Mouse (Mus musculus) subcutaneous adipose tissue, adult 2 months (tissue): Measurements from ENCODE around the gene Gtpbp1. TPM values are rescaled to one million over a fixed set of nuclear protein-coding genes. Genes with fewer than 3 reads are reported as not detected.

Source experiments
- polyA plus RNA-seq: library from polyadenylated mRNA; depleted of rRNA; stranded (reverse); fragments of >200 nt; gene quantifications from 2 replicates; pipeline ENCODE4 v1.2.3, GENCODE M21; 2012; ENCODE audit warnings: low replicate concordance; rRNA removed

The Gtpbp1 gene
- 27.3 and 47.4 TPM in 2 replicates for polyA plus RNA-seq

GRCm38 (mm10) chr15:79690426-79691022 lies at the start of gene Gtpbp1:
Gene Gtpbp1 (plus strand): TSS chr15:79690845.

GRCm38 (mm10) chr15:79658531-79659375 lies 31.9 kb upstream of the Gtpbp1 start, which contains the start of the genes Fam227a and Cby1:
Gene Fam227a (minus strand): TSS chr15:79658956.
Gene Cby1 (plus strand): TSS chr15:79659199.

GRCm38 (mm10) chr15:79670249-79670971 lies 20.2 kb upstream of the Gtpbp1 start, which contains the start of gene Tomm22:
Gene Tomm22 (plus strand): TSS chr15:79670861.

GRCm38 (mm10) chr15:79687646-79688267 lies 2.9 kb upstream of the Gtpbp1 start, which contains the start of gene Josd1:
Gene Josd1 (minus strand): TSS chr15:79687919.

GRCm38 (mm10) chr15:79741921-79742705 lies 51.5 kb downstream of the Gtpbp1 start, which contains the start of gene Sun2:
Gene Sun2 (minus strand): TSS chr15:79742536.

Other genes with a start within 250 kb of the Gtpbp1 start
- 93.9 and 123 TPM in 2 replicates for gene Csnk1e, start 235.3 kb upstream of the Gtpbp1 start, polyA plus RNA-seq
- gene Kcnj4, start 185.6 kb upstream of the Gtpbp1 start, polyA plus RNA-seq: 0.28 TPM in 1 of 2 replicates, not detected in the other
- gene Kdelr3, start 174.4 kb upstream of the Gtpbp1 start, polyA plus RNA-seq: 24.8 and 101 TPM in 2 replicates
- gene Ddx17, start 144.1 kb upstream of the Gtpbp1 start, polyA plus RNA-seq: 267 and 361 TPM in 2 replicates
- 0.11 and 0.93 TPM in 2 replicates for gene Dmc1, start 85.7 kb upstream of the Gtpbp1 start, polyA plus RNA-seq
- 1.5 and 2.9 TPM in 2 replicates for gene Fam227a, start 31.9 kb upstream of the Gtpbp1 start, polyA plus RNA-seq
- 10.0 and 15.2 TPM in 2 replicates for gene Cby1, start 31.6 kb upstream of the Gtpbp1 start, polyA plus RNA-seq
- gene Tomm22, start 20.0 kb upstream of the Gtpbp1 start, polyA plus RNA-seq: 44.8 and 56.3 TPM in 2 replicates
- gene Josd1, start 2.9 kb upstream of the Gtpbp1 start, polyA plus RNA-seq: 24.4 and 34.9 TPM in 2 replicates
- 90.4 and 103 TPM in 2 replicates for gene Sun2, start 51.7 kb downstream of the Gtpbp1 start, polyA plus RNA-seq
- gene Dnal4, start 87.0 kb downstream of the Gtpbp1 start, polyA plus RNA-seq: 32.6 and 59.1 TPM in 2 replicates
- 1.6 and 6.3 TPM in 2 replicates for gene Nptxr, start 113.9 kb downstream of the Gtpbp1 start, polyA plus RNA-seq
- 0.39 TPM in 1 of 2 replicates, not detected in the other for gene Npcd, start 143.4 kb downstream of the Gtpbp1 start, polyA plus RNA-seq
- 36.5 and 153 TPM in 2 replicates for gene Cbx6, start 143.8 kb downstream of the Gtpbp1 start, polyA plus RNA-seq
- 41.3 and 41.4 TPM in 2 replicates for gene Apobec3, start 200.8 kb downstream of the Gtpbp1 start, polyA plus RNA-seq